Mouse (Mus musculus) layer of hippocampus, adult 2 months (tissue): ENCODE measurements at regions not wholly inside any gene's neighbourhood (a gene's known extent, or its start where the extent isn't known, plus 50 kb on each side); places are given as distances from the start of the nearest gene placed in this dataset.

Experiments used
- DNase-seq, 2 experiments: peaks; one replicate each; pipeline ENCODE4 v3.0.0; 2022; ENCODE audit warnings: low spot score in 2 of 2
- H3K27ac ChIP-seq: fragments of 200-600 bp; 2 replicates; pipeline ENCODE4 v1.8.1; 2022
- H3K4me3 ChIP-seq: fragments of 200-600 bp; 2 replicates; pipeline ENCODE4 v1.8.1; 2022; ENCODE audit warnings: mild to moderate bottlenecking
- CTCF ChIP-seq: fragments of 200-600 bp; conservative IDR thresholded peaks from 2 replicates; pipeline ENCODE4 v1.8.1; 2022; ENCODE audit warnings: antibody characterized with exemption, mild to moderate bottlenecking, moderate library complexity

DNA sequence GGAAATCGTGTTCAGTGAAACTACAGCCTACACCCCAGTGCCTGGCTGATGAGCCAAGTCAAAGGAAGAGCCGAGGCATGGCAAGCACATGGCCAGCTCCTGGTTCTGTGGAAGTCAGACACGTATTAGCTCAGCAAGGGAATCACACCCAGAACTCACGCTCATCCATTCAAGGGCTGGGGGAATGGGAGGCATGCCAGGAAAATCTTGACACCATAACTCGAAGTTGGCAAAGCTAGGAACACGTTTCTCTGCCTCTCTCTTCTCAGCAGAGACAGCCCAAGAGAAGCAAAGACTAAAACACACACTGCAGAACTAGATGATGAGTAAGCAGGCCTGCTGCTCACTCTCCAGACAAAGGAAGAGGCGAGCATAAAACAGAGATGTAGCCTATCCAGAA lies 53.5 kb upstream of the Ypel5 start:
- no peak overlapping the region for H3K4me3 ChIP-seq
- no peak overlapping the region for H3K27ac ChIP-seq
- DNase-seq, result peak in 1 of 2 experiments; percentile 53
- no peak for TF ChIP-seq CTCF

DNA sequence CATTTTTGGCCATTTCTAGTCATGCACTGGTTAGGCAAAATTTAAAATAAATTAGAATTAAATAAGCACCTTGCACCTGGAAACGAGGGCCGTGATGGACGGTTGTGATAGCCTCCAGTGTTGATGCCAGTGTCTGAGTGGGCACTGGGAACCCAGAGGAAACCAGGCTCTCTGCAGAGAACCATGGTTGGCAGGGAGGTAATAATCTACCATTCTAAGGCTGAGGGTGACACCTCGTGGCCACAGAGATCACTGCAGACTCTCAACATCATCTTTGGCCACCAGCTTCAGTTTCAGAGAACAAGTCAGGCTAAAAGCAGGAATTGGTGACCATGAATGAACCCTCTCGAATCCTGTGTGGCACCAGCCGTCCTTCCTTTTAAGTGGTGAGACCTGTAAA lies 54.5 kb upstream of the Ypel5 start:
- H3K4me3 ChIP-seq, result no peak overlapping the region
- peak; percentile 79 to 80 for DNase-seq
- no peak overlapping the region for H3K27ac ChIP-seq
- peak; percentile 96 for TF ChIP-seq CTCF

- DNase-seq, result no peak
- TF ChIP-seq CTCF, result no peak
- no peak overlapping the region for H3K4me3 ChIP-seq
- H3K27ac ChIP-seq, result no peak overlapping the region
These were observed 68.0 kb upstream of the Ypel5 start for GRCm38 (mm10) chr17:72768266-72768665.

DNA sequence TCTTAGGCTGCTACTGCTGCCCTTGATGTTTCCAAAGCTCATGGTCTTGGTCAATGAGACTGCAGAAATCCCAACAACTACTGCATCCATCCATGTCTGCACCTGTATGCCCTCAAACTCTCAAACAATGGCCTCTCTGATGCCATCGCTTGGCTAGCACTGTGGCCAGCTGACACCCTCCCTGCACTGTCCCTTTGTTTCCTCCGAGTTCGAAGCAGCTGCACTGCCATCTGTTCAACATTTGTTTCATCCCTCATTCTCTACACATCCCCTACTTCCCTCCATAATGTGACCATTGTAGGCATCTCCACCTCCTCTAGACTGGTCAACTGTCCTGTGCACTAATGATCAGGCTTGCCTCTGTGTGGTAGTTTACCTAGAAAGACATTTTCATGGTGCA lies 75.3 kb upstream of the Ypel5 start:
- DNase-seq, result peak in 1 of 2 experiments; percentile 8
- TF ChIP-seq CTCF, result no peak
- no peak overlapping the region for H3K4me3 ChIP-seq
- H3K27ac ChIP-seq, result no peak overlapping the region

DNA sequence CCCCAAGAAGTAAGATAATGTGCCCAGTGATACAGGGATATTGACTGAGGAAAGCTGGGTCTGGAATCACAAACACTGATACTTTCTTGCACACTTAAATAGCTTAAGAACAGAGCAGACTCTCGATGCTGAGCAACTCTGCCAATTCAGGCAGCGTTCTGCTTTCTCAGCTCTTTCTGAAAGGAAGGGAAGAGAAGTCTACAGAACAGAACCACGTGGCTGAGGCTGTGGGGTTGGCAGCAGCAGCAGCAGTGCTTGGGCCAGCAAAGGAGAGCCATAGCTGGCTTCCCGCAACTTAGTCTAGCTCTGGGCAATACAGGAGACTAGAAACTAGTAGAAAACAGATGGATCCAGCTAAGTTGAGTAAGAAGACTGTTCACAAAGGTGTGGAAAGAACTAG lies 89.8 kb upstream of the Ypel5 start:
- peak in 1 of 2 experiments; percentile 36 for DNase-seq
- no peak for TF ChIP-seq CTCF
- Histone ChIP-seq H3K4me3 (no peak overlapping the region), H3K27ac (no peak overlapping the region)

DNA sequence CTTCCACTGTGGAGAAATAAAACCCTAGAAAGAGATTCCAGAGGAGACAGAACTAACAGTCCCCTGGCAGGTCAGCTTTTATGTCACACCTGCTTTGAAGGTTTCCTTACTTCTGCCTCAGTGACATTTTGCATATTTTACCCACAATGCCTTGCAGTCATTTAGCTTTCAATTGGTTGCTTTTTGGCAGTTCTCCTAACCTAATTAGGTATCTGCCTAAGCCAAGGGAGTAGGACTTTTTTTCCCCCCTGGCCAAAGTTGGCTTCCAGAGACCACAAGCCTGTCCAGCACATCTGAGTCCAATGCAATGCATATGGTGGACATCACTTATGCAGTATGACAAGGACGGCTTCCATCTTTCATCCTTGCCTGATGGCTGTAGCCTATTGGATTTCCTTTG lies 103.2 kb upstream of the Ypel5 start:
- peak in 1 of 2 experiments; percentile 8 for DNase-seq
- no peak for TF ChIP-seq CTCF

DNA sequence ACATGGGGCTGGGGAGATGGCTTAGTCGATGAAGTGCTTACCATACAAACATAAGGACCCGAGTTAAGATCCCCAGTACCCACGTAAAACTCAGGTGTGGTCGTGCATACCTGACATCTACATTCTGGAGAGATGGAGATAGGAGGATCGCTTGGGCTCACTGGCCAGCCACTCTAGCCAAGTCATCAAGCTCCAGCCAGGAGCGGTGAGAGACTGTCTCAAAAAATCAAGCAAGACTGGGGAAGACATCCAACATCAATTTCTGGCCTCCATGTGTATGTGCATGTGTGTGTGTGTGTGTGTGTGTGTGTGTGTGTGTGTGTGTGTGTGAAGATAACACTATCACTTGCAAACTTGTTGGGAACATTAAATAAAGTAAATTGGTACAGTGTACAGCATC lies 104.6 kb upstream of the Ypel5 start:
- Histone ChIP-seq H3K27ac (no peak overlapping the region), H3K4me3 (no peak overlapping the region)
- no peak for DNase-seq
- no peak for TF ChIP-seq CTCF

More for the DNA sequence above, 103.2 kb upstream of the Ypel5 start:
- Histone ChIP-seq H3K4me3 (no peak overlapping the region), H3K27ac (no peak overlapping the region)

DNA sequence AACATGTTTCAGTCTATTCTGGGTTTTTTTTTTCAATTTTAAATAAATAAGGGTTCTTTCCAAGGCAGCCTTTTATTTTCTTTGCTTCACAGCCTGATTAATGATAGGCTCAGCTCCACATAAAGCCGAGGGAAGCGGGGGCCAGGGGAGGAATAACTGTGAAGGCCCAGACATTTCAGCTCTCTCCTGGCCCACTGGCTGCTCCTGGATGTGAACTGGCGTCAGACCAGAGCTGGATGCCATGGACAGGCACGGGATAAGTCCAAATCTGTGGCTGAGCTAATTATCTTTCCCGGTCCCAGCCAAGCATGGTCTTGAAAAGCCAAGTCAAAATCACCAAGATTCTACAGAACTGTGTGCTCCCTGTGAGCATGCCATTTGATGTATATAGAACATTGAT lies 105.1 kb upstream of the Ypel5 start:
- H3K4me3 ChIP-seq, result no peak overlapping the region
- no peak overlapping the region for H3K27ac ChIP-seq
- TF ChIP-seq CTCF, result no peak
- peak; percentile 2 to 14 for DNase-seq

DNA sequence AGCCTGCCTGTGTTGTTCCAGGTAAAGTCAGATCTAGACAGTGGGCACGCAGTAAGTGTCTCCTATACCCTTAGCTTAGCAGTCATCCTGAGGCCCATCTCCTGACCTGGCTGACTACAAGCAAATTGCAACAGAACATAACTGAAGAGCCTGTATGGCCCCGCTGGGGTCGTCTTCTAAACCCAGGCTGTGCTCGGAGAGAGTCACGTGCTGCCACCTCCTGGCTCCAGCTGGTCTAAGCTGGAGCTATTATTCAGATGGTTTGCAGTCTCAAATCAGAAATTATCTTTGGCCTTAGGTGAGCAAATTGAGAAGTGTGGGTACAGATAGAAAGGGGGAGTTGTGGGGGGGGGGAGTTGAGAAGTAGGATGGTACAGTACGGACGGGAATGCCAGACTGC lies 115.5 kb upstream of the Ypel5 start:
- no peak for DNase-seq
- H3K4me3 ChIP-seq, result no peak overlapping the region
- TF ChIP-seq CTCF, result peak; percentile 53
- no peak overlapping the region for H3K27ac ChIP-seq

GRCm38 (mm10) chr17:72719618-72720017 lies 115.2 kb upstream of the Alk start:
- no peak for TF ChIP-seq CTCF
- no peak overlapping the region for H3K27ac ChIP-seq
- H3K4me3 ChIP-seq, result no peak overlapping the region
- DNase-seq, result no peak

GRCm38 (mm10) chr17:72691630-72692029 lies 87.2 kb upstream of the Alk start:
- no peak for TF ChIP-seq CTCF
- DNase-seq, result no peak
- H3K27ac ChIP-seq, result no peak overlapping the region
- no peak overlapping the region for H3K4me3 ChIP-seq

- DNase-seq, result no peak
- no peak for TF ChIP-seq CTCF
- Histone ChIP-seq H3K27ac (no peak overlapping the region), H3K4me3 (no peak overlapping the region)
These were observed 85.2 kb upstream of the Alk start for GRCm38 (mm10) chr17:72689606-72690005.

GRCm38 (mm10) chr17:72688800-72689199 lies 84.4 kb upstream of the Alk start:
- no peak for DNase-seq
- no peak overlapping the region for H3K4me3 ChIP-seq
- H3K27ac ChIP-seq, result no peak overlapping the region
- TF ChIP-seq CTCF, result no peak

- DNase-seq, result no peak
- Histone ChIP-seq H3K27ac (no peak overlapping the region), H3K4me3 (no peak overlapping the region)
- TF ChIP-seq CTCF, result no peak
These were observed 70.2 kb upstream of the Alk start for GRCm38 (mm10) chr17:72674658-72675057.

DNA sequence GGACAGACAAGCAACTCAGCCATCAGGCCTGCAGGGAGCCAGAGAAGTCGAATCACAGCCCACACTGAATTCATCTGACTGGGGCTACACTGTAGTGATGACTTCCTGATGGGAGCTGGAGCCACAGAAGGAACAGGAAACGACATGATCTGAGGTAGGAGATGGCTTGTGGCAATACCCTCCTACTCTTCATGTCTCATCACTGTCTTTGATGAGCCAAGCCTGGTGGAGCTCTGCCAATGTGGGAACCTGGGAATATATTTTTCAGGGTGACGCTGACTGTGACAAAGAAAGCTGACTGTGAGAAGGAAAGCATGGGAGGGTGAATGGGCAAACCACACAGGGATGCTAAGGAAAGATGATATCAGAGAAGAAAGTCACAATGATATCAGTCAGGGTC lies 67.6 kb upstream of the Alk start:
- TF ChIP-seq CTCF, result no peak
- Histone ChIP-seq H3K27ac (no peak overlapping the region), H3K4me3 (no peak overlapping the region)
- DNase-seq, result peak in 1 of 2 experiments; percentile 5
